Mouse (Mus musculus) hindbrain, embryonic 15.5 days (tissue): Measurements from ENCODE around the gene Tbcd. TPM values are rescaled to one million over a fixed set of nuclear protein-coding genes. Genes with fewer than 3 reads are reported as not detected.

ENCODE experiments used
- ATAC-seq: fragments of 200-750 bp; cut with Nextera tagmentation; 2 replicates; pipeline ENCODE4 v1.8.0; 2017; ENCODE audit warnings: low read depth, moderate number of reproducible peaks, moderate TSS enrichment; ENCODE audit not compliant: low FRiP score
- H3K27ac ChIP-seq: fragments of 300-500 bp; sonication (generic); replicated peaks from 2 replicates; pipeline ENCODE4 v1.5.1; 2015; ENCODE audit warnings: mild to moderate bottlenecking, inconsistent platforms
- H3K27me3 ChIP-seq: fragments of 300-500 bp; sonication (generic); 2 replicates; pipeline ENCODE4 v1.6.1; 2015; ENCODE audit warnings: control low read depth, inconsistent platforms
- H3K36me3 ChIP-seq: fragments of 300-500 bp; sonication (generic); 2 replicates; pipeline ENCODE4 v1.6.1; 2015; ENCODE audit warnings: control low read depth, inconsistent platforms
- H3K4me1 ChIP-seq: fragments of 300-500 bp; sonication (generic); replicated peaks from 2 replicates; pipeline ENCODE4 v1.6.1; 2015; ENCODE audit warnings: control low read depth, inconsistent platforms
- H3K4me2 ChIP-seq: fragments of 300-500 bp; sonication (generic); 2 replicates; pipeline ENCODE4 v1.6.1; 2015; ENCODE audit warnings: moderate library complexity, mild to moderate bottlenecking, inconsistent platforms
- H3K4me3 ChIP-seq: fragments of 300-500 bp; sonication (generic); 2 replicates; pipeline ENCODE4 v1.5.1; 2015; ENCODE audit warnings: mild to moderate bottlenecking, inconsistent platforms
- H3K9ac ChIP-seq: fragments of 300-500 bp; sonication (generic); 2 replicates; pipeline ENCODE4 v1.6.1; 2015; ENCODE audit warnings: inconsistent platforms
- H3K9me3 ChIP-seq: fragments of 300-500 bp; sonication (generic); 2 replicates; pipeline ENCODE4 v1.6.1; 2016; ENCODE audit warnings: control low read depth, inconsistent platforms
- WGBS: fragments of 180-500 bp; shearing (Covaris S2); methylation state at CpG from one replicate; pipeline ENCODE4 v1.1.7; 2015; 5-methylcytosine and 5-hydroxymethylcytosine counted together
- polyA plus RNA-seq: library from polyadenylated mRNA; unstranded; fragments of >200 nt; fragmentation: Nextera tagmentation; extraction: Ambion mirVana; gene quantifications from 2 replicates; pipeline ENCODE4 v1.2.1, GENCODE M21; 2015

Tbcd gene
- polyA plus RNA-seq, 1 experiment from 2014 or later, result 63.6 TPM

DNA sequence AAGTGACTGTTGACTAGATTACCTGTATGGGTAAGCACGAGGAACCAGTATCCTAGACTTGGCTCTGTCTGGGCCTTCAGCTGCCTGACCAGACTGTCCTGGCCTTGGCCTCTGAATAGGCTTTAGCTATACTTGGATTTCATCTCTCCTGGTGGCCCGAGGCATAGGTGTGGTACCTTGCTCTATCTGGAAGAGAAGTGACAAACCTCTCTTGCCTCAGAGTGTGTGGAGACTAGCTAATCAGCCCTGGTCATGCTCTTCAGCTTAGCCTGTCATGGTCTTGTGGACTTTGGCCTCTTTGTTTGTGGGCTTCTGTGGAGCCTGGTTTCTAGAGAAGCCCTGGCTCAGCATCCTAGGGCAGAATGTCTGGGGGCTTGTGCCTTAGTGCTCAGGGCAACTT lies 29.4 kb downstream of the Tbcd start:
- Histone ChIP-seq H3K36me3 (peaks cover 10% of the 10 kb centered on the region), H3K4me1 (no peaks in the 10 kb centered on the region), H3K27me3 (no peaks in the 10 kb centered on the region), H3K27ac (no peak overlapping the region), H3K9ac (no peak overlapping the region), H3K4me2 (no peak overlapping the region), H3K9me3 (no peaks in the 10 kb centered on the region), H3K4me3 (no peak overlapping the region)
- WGBS, result 90% methylated on average over 2 of the region's 2 CpGs
- ATAC-seq, result no peak

GRCm38 (mm10) chr11:121485882-121486281 lies 34.1 kb downstream of the Tbcd start:
- Histone ChIP-seq H3K36me3 (peaks cover 3% of the 10 kb centered on the region; the same call in 1 of the 2 replicates), H3K9me3 (no peaks in the 10 kb centered on the region), H3K4me2 (no peak overlapping the region), H3K27me3 (no peaks in the 10 kb centered on the region), H3K4me1 (no peaks in the 10 kb centered on the region), H3K4me3 (no peak overlapping the region), H3K9ac (no peak overlapping the region), H3K27ac (no peak overlapping the region)
- no peak for ATAC-seq
- WGBS, result 87% methylated on average over 9 of the region's 9 CpGs

- Histone ChIP-seq H3K27me3 (no peaks in the 10 kb centered on the region), H3K9me3 (no peaks in the 10 kb centered on the region), H3K27ac (no peak overlapping the region), H3K36me3 (0 out of 2 replicates have a peak, but pooled peaks cover 12% of the 10 kb centered on the region), H3K4me3 (no peak overlapping the region), H3K4me1 (no peaks in the 10 kb centered on the region), H3K9ac (no peak overlapping the region), H3K4me2 (no peak overlapping the region)
- no peak for ATAC-seq
Measured at GRCm38 (mm10) chr11:121490651-121491050, 38.9 kb downstream of the Tbcd start.

- Histone ChIP-seq H3K9ac (no peak overlapping the region), H3K27me3 (no peaks in the 10 kb centered on the region), H3K4me3 (no peak overlapping the region), H3K4me1 (no peaks in the 10 kb centered on the region), H3K36me3 (peaks cover 45% of the 10 kb centered on the region), H3K27ac (no peak overlapping the region), H3K4me2 (no peak overlapping the region), H3K9me3 (no peaks in the 10 kb centered on the region)
- no peak for ATAC-seq
Measured at GRCm38 (mm10) chr11:121500595-121500994, 48.8 kb downstream of the Tbcd start.

DNA sequence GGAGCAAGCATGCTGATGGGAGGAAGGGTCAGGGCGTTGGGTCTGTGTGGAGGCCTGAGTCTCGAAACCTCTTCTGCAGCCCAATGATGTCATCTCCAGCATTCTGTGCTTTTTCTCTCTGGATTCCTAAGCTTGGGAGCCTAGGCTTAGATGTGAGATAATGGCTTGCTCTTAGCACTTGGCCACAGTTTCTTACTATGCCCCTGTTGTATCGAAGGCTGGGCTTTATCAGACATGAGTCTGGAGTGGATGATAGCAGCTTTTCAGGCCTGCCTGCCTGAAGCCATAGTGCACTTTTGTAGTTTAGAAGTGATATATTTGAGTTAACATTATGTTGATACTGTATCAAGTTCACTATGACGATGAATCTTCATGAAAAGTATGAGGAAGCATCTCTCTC lies 49.8 kb downstream of the Tbcd start:
- H3K36me3 ChIP-seq, result peaks cover 46% of the 10 kb centered on the region
- no peak overlapping the region for H3K4me3 ChIP-seq
- no peak overlapping the region for H3K4me2 ChIP-seq
- H3K4me1 ChIP-seq, result no peaks in the 10 kb centered on the region
- whole genome bisulfite sequencing, result 90% methylated on average over 4 of the region's 4 CpGs
- no peak overlapping the region for H3K9ac ChIP-seq
- no peaks in the 10 kb centered on the region for H3K9me3 ChIP-seq
- no peak overlapping the region for H3K27ac ChIP-seq
- no peaks in the 10 kb centered on the region for H3K27me3 ChIP-seq
- no peak for ATAC-seq

DNA sequence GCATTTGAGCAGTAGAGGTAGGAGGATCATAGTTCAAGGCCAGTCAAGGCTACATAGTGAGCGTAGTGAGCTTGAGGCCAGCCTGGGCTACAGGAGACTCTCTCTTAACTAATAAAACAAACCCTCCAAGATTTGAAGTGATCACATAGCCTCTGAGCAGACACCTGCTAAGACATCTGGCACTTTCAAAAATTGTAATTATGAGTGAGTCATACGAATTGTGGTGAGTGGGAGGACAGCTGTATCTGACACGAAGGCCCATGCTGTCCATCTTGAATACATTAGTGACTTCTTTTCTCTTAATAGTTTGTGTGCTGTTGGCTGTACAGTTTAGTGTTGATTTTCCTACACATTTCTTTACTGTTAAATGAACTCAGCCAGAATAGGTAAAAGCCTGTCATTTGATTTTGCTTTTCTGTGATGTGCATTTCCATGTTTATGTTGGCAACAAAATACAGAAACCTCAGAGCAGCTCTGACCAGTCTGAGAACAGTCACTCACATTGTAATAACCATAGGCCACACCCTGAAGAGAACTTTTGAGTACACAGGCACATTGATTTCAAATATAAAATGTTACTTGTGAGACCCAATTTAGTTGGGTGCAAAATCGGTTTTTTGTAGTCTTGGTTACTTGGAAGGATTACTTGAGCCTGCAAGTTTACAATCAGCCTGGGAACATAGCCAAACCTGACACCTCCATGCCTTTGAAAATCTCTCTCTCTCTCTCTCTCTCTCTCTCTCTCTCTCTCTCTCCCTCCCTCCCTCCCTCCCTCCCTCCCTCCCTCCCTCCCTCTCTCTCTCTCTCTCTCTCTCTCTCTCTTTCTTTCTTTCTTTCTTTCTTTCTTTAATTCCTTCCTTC lies 50.5 kb downstream of the Tbcd start:
- no peak for ATAC-seq
- 80% methylated on average over 4 of the region's 4 CpGs for WGBS
- Histone ChIP-seq H3K36me3 (peaks cover 46% of the 10 kb centered on the region), H3K9me3 (no peaks in the 10 kb centered on the region), H3K4me2 (no peak overlapping the region), H3K9ac (no peak overlapping the region), H3K4me3 (no peak overlapping the region), H3K4me1 (no peaks in the 10 kb centered on the region), H3K27me3 (no peaks in the 10 kb centered on the region), H3K27ac (no peak overlapping the region)

- no peak overlapping the region for H3K4me3 ChIP-seq
- no peaks in the 10 kb centered on the region for H3K9me3 ChIP-seq
- H3K4me1 ChIP-seq, result 0 out of 2 replicates have a peak, but pooled peaks cover 8% of the 10 kb centered on the region
- no peak overlapping the region for H3K4me2 ChIP-seq
- peaks cover 18% of the 10 kb centered on the region for H3K36me3 ChIP-seq
- H3K9ac ChIP-seq, result no peak overlapping the region
- WGBS, result 88% methylated on average over 4 of the region's 4 CpGs
- no peaks in the 10 kb centered on the region for H3K27me3 ChIP-seq
- no peak overlapping the region for H3K27ac ChIP-seq
- no peak for ATAC-seq
Measured at GRCm38 (mm10) chr11:121508478-121508877, 56.7 kb downstream of the Tbcd start.

DNA sequence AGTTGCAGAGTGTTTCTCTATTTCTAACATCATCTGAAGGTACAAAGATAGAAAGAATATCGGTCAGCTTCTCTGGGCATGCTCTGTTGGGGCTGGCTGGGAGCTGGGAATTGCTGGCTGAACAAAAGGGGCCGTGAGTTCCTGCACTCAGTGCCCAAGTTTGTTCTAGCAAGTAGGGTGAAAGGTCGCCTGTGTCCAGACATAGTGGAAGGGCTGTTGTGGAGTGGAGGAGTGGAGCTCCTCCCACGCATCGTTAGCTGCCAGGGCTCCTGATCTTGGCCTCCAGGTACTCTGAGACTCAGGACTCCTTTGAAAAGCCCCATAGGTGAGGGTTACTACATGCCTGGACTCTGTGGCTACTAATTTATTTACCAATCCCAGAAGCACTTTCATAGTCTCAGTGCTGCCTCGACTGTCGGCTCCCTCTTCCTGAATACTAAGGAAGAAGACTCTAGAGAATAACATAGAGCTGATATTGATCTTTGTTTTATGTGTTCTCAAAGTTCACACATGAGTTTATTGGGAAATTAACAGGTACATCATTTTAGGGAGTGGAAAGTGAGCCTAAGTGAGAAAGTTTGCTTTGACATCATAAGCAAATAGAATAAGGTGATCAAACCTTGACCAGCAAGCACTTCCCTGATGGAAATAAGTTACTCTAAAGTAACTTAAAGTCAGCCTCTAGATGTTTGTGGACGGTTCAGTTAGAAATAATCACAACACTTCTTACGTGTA lies 58.9 kb downstream of the Tbcd start:
- no peak overlapping the region for H3K27ac ChIP-seq
- no peaks in the 10 kb centered on the region for H3K9me3 ChIP-seq
- WGBS, result 81% methylated on average over 9 of the region's 9 CpGs
- no peak overlapping the region for H3K4me3 ChIP-seq
- H3K36me3 ChIP-seq, result no peaks in the 10 kb centered on the region
- H3K4me2 ChIP-seq, result no peak overlapping the region
- H3K27me3 ChIP-seq, result no peaks in the 10 kb centered on the region
- ATAC-seq, result no peak
- no peak overlapping the region for H3K9ac ChIP-seq
- 0 out of 2 replicates have a peak, but pooled peaks cover 9% of the 10 kb centered on the region for H3K4me1 ChIP-seq

- 76% methylated on average over 8 of the region's 8 CpGs for WGBS
- no peaks in the 10 kb centered on the region for H3K27me3 ChIP-seq
- no peak overlapping the region for H3K4me3 ChIP-seq
- H3K27ac ChIP-seq, result no peak overlapping the region
- peaks cover 13% of the 10 kb centered on the region; the same call in 1 of the 2 replicates for H3K4me1 ChIP-seq
- ATAC-seq, result peak; percentile 45; the same call in 1 of the 2 replicates
- no peak overlapping the region for H3K4me2 ChIP-seq
- no peak overlapping the region for H3K9ac ChIP-seq
- no peaks in the 10 kb centered on the region for H3K9me3 ChIP-seq
- no peaks in the 10 kb centered on the region for H3K36me3 ChIP-seq
Measured at GRCm38 (mm10) chr11:121512896-121513572, 61.3 kb downstream of the Tbcd start.

GRCm38 (mm10) chr11:121515996-121516395 lies 64.2 kb downstream of the Tbcd start:
- Histone ChIP-seq H3K27ac (no peak overlapping the region), H3K4me3 (no peak overlapping the region), H3K9ac (no peak overlapping the region), H3K4me2 (no peak overlapping the region), H3K27me3 (no peaks in the 10 kb centered on the region), H3K9me3 (no peaks in the 10 kb centered on the region), H3K36me3 (no peaks in the 10 kb centered on the region), H3K4me1 (peaks cover 21% of the 10 kb centered on the region; the same call in 1 of the 2 replicates)
- 77% methylated on average over 9 of the region's 9 CpGs for WGBS
- no peak for ATAC-seq

GRCm38 (mm10) chr11:121516906-121517305 lies 65.2 kb downstream of the Tbcd start:
- no peak for ATAC-seq
- WGBS, result 73% methylated on average over 3 of the region's 3 CpGs
- no peak overlapping the region for H3K4me3 ChIP-seq

More at GRCm38 (mm10) chr11:121516906-121517305, 65.2 kb downstream of the Tbcd start:
- H3K9ac ChIP-seq, result no peak overlapping the region
- H3K27me3 ChIP-seq, result no peaks in the 10 kb centered on the region
- H3K27ac ChIP-seq, result no peak overlapping the region
- H3K36me3 ChIP-seq, result no peaks in the 10 kb centered on the region
- peaks cover 21% of the 10 kb centered on the region; the same call in 1 of the 2 replicates for H3K4me1 ChIP-seq
- no peak overlapping the region for H3K4me2 ChIP-seq
- no peaks in the 10 kb centered on the region for H3K9me3 ChIP-seq
